Mouse (Mus musculus): ENCODE measurements around the gene Gnai1. TPM values are rescaled to one million over a fixed set of nuclear protein-coding genes. Genes with fewer than 3 reads are reported as not detected.

Gnai1 gene
- polyA plus RNA-seq, 1 experiment from 2014 or later, result 21.3 TPM

DNA sequence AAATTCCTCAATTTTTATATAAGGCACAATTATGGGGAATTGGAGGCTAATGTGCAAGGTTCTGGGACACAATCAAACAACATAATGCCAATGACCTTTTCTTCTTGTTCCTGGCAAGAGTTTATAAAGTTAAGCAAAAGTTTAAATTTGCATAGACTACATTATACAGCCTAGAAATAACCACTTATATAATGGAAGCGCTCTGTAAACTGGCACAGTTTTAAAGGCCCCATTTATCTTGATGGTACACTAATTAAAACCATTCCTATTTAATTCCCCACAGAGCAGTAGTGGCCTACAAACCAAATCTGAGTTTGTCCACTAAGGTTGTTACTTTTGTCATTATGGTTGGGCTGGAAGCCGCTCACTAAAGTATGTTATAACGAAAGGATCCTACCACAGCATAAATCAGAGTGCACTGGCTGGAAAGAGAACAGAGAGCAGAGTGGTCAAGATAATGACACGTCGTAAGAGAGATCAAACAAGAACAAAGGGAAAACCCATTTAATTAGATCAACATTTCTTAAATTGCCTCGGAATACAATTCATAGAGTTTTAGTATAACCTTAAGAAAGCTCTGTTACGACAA is 85.7 kb downstream of the Gnai1 start:
- no peak for ATAC-seq (ENCODE audit: low FRiP score)
- no peak overlapping the region for H3K4me3 ChIP-seq (replicated peaks)
- H3K4me1 ChIP-seq, result no peaks in the 10 kb centered on the region
- H3K36me3 ChIP-seq (replicated peaks), result no peaks in the 10 kb centered on the region
- 88% methylated on average over 7 of the region's 7 CpGs for WGBS
- H3K9me3 ChIP-seq, result no peaks in the 10 kb centered on the region
- no peaks in the 10 kb centered on the region for H3K27me3 ChIP-seq
- H3K4me2 ChIP-seq, result no peak overlapping the region
- no peak overlapping the region for H3K27ac ChIP-seq
- no peak overlapping the region for H3K9ac ChIP-seq

DNA sequence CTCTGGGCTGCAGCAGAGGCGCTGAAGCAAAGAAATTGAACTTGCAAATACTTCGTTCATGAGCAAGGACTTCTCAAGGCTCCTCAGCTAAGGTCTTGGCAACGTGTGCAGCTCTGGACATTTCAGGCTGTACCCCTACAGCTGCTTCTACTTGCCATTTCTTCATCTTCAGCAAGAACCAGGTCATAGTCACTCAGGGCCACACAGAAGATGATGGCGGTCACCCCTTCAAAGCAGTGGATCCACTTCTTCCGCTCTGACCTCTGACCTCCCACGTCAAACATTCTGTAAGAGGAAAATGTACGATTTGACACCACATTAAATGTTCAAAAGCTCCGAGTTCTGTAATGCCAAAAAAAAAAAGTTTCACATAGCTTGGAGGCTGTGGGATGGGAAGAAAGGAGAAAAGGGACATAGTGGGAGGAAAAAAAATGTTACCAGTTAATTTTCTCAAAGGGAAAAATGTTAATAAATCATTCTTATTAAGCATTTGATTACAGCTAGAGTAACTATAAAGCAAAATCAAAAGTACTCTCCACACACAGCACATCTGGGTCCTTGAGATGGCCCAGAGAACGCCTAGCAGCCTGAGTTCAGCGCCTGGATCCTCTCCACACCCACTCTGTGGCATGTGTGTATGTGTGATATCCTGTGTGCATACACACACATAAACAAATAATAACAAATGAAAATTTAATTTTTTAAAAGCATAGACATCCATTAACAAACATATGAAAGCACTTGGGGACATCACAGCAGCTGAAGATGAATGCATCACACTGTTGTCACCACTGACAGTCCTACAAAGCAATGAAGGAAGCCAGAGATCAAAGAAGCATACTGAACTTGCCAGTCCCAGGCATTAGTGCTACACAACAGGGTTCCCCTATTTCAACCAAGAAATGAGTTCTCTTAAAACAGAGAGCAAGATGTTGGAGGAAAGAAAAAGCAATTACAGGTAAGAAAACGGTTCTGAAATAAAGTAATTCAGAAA is 86.6 kb downstream of the Gnai1 start:
- ATAC-seq (ENCODE audit: low FRiP score), result no peak
- Histone ChIP-seq H3K4me1 (no peaks in the 10 kb centered on the region), H3K9ac (no peak overlapping the region), H3K36me3 (replicated peaks) (no peaks in the 10 kb centered on the region), H3K27ac (no peak overlapping the region), H3K9me3 (no peaks in the 10 kb centered on the region), H3K4me3 (replicated peaks) (no peak overlapping the region), H3K4me2 (no peak overlapping the region), H3K27me3 (no peaks in the 10 kb centered on the region)
- WGBS, result 92% methylated on average over 11 of the region's 11 CpGs

DNA sequence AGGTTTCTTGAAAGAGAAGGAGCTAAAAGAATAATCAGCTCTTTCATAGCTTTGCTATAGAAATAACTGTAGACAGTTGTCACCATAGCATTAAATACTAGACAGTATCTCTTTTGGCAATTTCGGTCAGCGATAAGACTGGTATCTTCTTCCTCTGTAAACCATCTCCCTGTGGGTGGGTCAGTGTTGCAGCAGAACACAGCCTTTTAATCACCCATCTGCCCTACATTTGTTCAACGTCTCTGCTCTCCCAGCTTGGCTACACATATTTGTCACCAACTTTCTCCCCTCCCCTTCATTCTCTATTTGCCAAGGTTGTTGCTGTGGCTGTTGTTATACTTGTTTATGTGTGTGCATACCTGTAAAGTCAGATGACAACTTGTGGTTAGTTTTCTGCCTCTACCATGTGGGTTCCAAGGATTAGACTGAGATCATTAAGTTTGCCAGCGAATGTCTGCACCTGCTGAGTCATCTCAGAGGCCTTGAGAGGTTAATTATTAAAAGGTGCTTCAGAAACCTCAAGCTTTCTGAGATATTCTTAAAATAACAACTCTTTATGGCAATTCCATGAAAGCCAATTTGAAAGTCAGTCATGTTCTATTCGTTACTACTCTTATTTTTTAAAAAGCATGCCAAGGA is 109.7 kb downstream of the Gnai1 start:
- ATAC-seq (ENCODE audit: low FRiP score), result no peak
- Histone ChIP-seq H3K36me3 (replicated peaks) (no peaks in the 10 kb centered on the region), H3K27ac (no peak overlapping the region), H3K4me3 (replicated peaks) (no peak overlapping the region), H3K9me3 (no peaks in the 10 kb centered on the region), H3K27me3 (no peaks in the 10 kb centered on the region), H3K4me1 (no peaks in the 10 kb centered on the region), H3K4me2 (no peak overlapping the region), H3K9ac (no peak overlapping the region)
- 89% methylated on average over 5 of the region's 5 CpGs for WGBS

DNA sequence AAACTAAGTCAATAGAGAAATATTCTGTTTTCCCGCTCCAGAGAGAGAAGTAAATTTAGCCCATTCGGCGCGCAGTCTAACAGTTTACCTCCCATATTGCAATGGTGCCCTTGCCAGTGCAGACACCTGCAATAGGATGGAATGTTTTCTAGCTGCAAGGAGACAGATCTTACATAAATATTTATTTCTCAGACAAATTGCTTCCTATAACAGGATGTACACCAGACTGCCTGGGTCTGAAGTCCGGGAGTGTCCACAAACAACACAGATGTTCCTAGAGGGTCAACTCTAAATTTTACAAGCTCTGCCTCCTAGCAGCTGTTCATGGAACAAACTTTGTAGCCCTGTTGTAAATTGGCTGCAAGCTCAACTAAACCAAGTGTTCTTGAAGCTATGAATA is 111.0 kb downstream of the Gnai1 start:
- no peaks in the 10 kb centered on the region for H3K36me3 ChIP-seq (replicated peaks)
- no peak overlapping the region for H3K4me3 ChIP-seq (replicated peaks)
- no peak overlapping the region for H3K9ac ChIP-seq
- H3K9me3 ChIP-seq, result no peaks in the 10 kb centered on the region
- ATAC-seq (ENCODE audit: low FRiP score), result no peak
- H3K4me1 ChIP-seq, result no peaks in the 10 kb centered on the region
- no peaks in the 10 kb centered on the region for H3K27me3 ChIP-seq
- no peak overlapping the region for H3K4me2 ChIP-seq
- no peak overlapping the region for H3K27ac ChIP-seq
- 90% methylated on average over 5 of the region's 5 CpGs for WGBS

DNA sequence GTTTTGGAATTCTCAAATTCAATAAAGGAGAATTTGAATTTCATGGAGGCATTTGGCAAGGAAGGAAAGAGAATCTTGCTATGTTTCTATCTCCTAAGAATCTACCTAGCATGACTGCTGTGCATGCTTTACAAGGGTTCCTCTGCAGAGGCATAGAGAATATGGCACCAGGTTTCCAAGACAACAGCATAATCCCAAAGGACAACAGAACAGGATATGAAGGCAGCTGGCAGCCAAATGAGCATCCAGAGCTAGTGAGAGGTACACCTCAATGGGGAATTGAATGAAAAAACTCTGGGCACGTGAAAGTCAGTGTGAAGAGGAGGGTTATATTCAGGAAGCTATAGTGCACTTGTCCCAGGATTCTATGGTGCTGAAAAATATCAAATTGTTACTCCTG is 130.8 kb downstream of the Gnai1 start:
- Histone ChIP-seq H3K4me1 (no peaks in the 10 kb centered on the region), H3K36me3 (replicated peaks) (no peaks in the 10 kb centered on the region), H3K4me3 (replicated peaks) (no peak overlapping the region), H3K4me2 (no peak overlapping the region), H3K27ac (no peak overlapping the region), H3K9ac (no peak overlapping the region), H3K9me3 (no peaks in the 10 kb centered on the region), H3K27me3 (no peaks in the 10 kb centered on the region)
- WGBS, result 36% methylated on average over 1 of the region's 1 CpGs
- no peak for ATAC-seq (ENCODE audit: low FRiP score)

DNA sequence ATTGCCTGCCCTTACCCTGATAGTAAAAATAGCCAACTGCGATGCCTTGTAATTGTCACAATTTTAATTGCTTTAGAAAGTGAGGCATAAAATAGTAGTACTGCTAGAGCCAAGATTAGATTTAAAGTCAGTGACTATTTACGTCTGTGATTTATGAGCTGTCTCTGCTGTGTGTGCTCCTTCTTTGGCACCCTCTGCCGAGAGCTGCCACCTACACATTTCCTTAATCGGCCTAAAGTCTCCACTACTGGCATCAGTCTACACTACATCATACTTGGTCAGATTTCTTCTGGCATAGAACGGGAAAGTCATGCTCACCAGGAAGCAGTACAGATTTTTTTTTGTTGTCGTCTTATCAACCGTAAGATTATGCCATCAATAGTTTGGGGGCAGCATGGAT is 131.3 kb downstream of the Gnai1 start:
- H3K4me2 ChIP-seq, result no peak overlapping the region
- WGBS, result 90% methylated on average over 7 of the region's 7 CpGs
- H3K27me3 ChIP-seq, result no peaks in the 10 kb centered on the region
- H3K4me1 ChIP-seq, result no peaks in the 10 kb centered on the region
- no peak overlapping the region for H3K9ac ChIP-seq
- no peak overlapping the region for H3K27ac ChIP-seq
- no peak for ATAC-seq (ENCODE audit: low FRiP score)
- no peaks in the 10 kb centered on the region for H3K36me3 ChIP-seq (replicated peaks)
- no peak overlapping the region for H3K4me3 ChIP-seq (replicated peaks)
- no peaks in the 10 kb centered on the region for H3K9me3 ChIP-seq

DNA sequence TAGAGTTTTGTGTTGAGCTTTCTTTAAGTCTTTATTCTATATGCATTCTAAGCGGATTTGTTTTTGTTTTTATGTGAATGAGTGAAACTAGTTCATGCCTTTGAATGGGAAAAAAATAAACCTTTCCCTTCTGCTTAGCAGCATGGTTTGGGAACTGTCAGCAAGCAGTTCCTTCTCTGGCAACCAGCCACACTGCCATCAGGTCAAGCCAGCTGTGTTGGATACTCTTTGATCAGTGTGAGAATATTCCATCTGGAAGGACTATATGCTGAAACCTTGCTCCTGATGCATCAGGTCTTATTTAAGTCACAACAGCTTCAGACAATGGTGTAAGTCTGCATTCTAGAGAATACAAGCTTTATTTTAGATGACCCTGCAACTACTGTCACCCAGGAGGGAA is 139.3 kb downstream of the Gnai1 start:
- Histone ChIP-seq H3K4me2 (no peak overlapping the region), H3K27ac (no peak overlapping the region), H3K27me3 (no peaks in the 10 kb centered on the region), H3K9me3 (no peaks in the 10 kb centered on the region), H3K9ac (no peak overlapping the region), H3K4me1 (no peaks in the 10 kb centered on the region), H3K4me3 (replicated peaks) (no peak overlapping the region), H3K36me3 (replicated peaks) (no peaks in the 10 kb centered on the region)
- ATAC-seq (ENCODE audit: low FRiP score), result no peak
- WGBS, result 46% methylated on average over 1 of the region's 1 CpGs

DNA sequence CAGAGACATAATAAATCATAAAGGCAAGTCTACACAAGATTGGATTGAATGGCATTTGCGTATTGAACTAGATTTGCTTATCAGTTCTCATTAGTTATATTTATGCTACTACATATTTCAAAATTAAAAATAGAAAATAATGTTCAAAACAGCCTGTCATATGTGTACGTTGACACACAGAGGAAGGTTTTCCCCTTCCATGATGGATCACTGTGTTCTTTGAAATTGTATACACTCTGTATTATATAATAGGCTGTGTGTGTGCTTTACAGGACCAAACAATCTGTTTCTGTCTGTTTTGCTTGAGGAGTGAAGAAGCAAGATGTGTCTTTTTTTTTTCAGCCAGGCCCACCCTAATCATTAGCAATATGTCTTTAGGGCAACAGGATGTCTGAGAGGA is 141.9 kb downstream of the Gnai1 start:
- no peaks in the 10 kb centered on the region for H3K9me3 ChIP-seq
- H3K27ac ChIP-seq, result no peak overlapping the region
- no peak overlapping the region for H3K9ac ChIP-seq
- no peaks in the 10 kb centered on the region for H3K36me3 ChIP-seq (replicated peaks)
- H3K4me2 ChIP-seq, result no peak overlapping the region
- H3K4me1 ChIP-seq, result no peaks in the 10 kb centered on the region
- no peak for ATAC-seq (ENCODE audit: low FRiP score)
- no peak overlapping the region for H3K4me3 ChIP-seq (replicated peaks)
- WGBS, result 87% methylated on average over 2 of the region's 2 CpGs
- no peaks in the 10 kb centered on the region for H3K27me3 ChIP-seq

DNA sequence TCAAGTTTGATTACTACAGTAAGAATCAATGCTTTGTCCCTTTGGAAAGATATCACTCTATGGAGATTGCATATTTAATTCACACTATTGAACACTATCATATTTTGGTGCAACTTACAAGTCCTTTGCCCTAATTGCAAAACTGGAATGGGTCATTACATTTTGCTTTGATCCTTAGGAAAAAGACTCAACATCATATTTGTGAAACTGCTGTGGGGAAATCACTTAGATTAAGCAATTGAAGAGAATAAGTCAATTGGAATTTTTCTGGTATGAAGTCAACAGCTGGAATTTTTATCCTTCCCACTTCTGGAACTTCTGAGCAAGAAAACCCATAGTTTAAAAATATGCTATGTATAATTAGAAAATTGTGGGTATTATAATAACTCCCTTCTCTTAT is 142.3 kb downstream of the Gnai1 start:
- Histone ChIP-seq H3K36me3 (replicated peaks) (no peaks in the 10 kb centered on the region), H3K27ac (no peak overlapping the region), H3K4me3 (replicated peaks) (no peak overlapping the region), H3K4me2 (no peak overlapping the region), H3K27me3 (no peaks in the 10 kb centered on the region), H3K4me1 (no peaks in the 10 kb centered on the region), H3K9me3 (no peaks in the 10 kb centered on the region), H3K9ac (no peak overlapping the region)
- ATAC-seq (ENCODE audit: low FRiP score), result no peak
